Mouse (Mus musculus): ENCODE results near the gene Actrt3.
"Not testable (repeated sequence)": the region's sequence is repeated elsewhere in the genome, so short reads cannot be mapped to it uniquely, and the experiment has no call there.

Actrt3 gene

DNA sequence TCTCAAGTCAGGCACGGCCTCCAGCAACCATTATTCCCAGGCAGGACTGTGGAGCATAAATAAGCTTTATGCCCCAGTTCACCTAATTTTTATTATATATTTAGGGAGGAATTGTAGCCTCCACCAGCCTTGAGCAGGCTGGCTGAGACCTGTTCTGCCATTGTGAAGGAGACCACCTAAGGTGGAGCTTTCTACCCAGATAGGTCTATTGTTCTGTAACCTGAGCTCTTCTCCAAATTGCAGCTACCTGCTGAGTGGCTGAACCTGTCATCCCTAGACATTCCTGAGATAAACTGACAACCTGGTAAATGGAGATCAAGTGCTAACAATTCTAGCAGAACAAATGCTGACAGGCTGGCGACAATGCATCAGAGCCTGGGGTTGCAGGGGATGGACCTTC is 33.4 kb downstream of the Actrt3 start:
- DNase-seq = not testable (repeated sequence)

DNA sequence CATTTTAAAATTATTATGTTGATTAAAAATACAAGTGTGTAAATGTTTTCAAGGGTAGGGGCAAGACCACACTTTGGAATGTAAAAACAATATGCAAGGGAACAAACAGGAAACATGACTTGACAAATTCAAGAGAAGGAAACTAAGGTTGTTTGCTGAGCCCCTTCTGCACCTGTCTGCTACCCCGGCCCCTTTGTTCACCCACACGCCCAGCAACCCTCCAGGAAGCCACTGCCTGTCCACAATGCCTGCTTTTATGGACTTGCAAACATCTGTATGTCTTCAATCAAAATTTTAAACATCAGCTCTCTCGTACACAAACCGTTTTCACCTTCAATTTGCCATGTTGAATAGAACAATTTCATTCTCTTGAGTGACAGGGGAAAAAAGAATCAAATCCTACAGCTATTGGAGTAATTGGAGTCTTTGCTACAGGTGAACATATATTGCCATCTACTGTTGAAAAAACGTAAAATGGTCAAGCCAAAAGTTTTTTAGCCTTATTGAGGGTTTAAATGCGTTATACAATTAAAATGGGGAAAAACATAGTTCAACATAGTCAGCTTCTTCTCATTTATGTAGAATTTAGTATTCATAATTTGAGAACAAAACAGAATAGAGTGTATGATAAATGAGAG is 38.9 kb downstream of the Actrt3 start:
- DNase-seq = peak in 1 of 2 experiments; percentile 16

DNA sequence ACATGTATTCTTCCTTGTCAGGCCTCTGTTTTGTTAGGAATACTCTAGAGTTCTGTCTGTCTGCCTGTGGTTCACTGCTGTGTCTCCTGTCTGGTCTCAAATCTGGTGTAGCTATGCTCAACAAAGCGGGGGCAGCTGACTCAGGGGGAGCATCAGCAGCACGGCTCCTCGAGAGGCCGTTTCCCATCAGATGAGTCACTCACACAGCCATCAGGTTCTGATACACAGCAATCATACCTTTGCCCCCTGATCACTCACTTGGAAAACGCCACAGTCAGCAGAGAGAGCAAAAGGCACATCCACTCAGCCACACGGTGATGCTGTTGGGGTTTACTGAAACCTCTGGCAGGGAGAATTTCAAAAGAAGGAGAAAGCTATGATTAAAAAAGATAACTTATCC is 46.0 kb downstream of the Actrt3 start:
- no peak for DNase-seq

DNA sequence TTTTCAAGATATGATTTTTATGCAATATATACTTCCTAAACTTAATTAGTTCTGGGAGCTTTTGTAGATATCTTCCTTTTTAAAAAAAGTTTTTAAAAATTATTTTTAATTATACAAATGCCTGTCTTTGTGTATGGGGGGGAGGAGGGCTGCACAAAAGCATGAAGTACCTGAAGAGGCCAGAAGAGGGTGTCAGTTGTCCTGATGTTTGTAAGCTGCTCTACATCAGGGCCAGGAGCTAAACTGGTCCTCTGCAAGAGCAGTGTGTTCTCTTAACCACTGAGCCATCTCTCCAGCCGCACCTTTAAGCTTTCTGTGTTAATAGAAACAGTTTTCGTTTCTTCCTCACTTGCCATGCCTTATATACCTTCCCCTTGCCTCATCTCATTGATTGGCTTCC is 49.5 kb downstream of the Actrt3 start:
- DNase-seq = peak; percentile 11 to 21

DNA sequence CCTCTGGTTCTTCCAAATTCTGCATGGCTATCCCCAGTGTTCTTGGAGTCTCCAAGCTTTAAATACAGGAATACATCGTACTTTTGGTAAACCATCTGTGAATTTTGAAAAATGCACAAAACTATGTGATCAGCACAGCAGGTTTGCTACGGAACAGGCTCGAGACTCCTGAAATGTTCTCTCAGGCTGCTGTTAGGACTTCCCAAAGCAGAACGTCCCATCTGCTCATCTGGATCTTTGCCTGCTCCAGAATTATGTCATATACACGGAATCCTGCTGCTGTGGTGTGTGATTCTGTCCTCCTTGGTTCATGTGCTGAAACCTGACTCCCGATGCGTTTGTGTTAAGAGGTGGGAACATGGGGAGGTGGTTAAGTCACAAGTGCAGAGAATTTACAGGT is 50.8 kb downstream of the Actrt3 start:
- peak; percentile 29 to 39 for DNase-seq

DNA sequence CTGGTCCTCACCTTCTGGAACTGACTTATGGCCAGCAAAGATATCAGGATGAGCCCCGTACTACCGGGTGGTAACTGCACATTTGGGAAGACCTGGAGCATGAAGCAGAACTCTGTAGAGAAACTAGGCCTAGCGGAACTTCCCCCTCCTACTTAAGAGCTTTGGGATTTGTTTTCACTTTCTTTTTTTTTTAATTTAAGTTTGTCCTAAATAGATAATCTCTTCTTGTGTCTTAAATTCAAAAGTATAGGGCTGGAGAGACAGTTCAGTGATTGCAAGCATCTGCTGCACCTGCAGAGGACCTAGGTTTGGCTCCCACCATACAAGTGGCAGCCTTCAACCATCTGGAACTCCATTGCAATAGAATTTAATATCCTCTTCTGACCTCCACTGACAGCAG is 51.8 kb downstream of the Actrt3 start, which contains the start of gene Mecom:
Mecom (minus strand) TSS at position 101 of the 400 bp plus-strand sequence.
- no peak for DNase-seq
